Mouse (Mus musculus) ES-E14 (cell line): ENCODE measurements at regions not wholly inside any gene's neighbourhood (a gene's known extent, or its start where the extent isn't known, plus 50 kb on each side); places are given as distances from the start of the nearest gene placed in this dataset.

Source experiments
- HCFC1 ChIP-seq: IDR thresholded peaks from 2 replicates; pipeline ENCODE4 v1.6.1; 2012; ENCODE audit warnings: low read length, inconsistent platforms, borderline replicate concordance; ENCODE audit not compliant: insufficient read depth
- MAFK ChIP-seq: IDR thresholded peaks from 2 replicates; pipeline ENCODE4 v1.6.1; 2014; ENCODE audit warnings: mild to moderate bottlenecking, low read depth, low read length, inconsistent platforms; ENCODE audit not compliant: insufficient read depth
- ZNF384 ChIP-seq: IDR thresholded peaks from 2 replicates; pipeline ENCODE4 v1.6.1; 2012; ENCODE audit warnings: low read depth, low read length, inconsistent platforms

DNA sequence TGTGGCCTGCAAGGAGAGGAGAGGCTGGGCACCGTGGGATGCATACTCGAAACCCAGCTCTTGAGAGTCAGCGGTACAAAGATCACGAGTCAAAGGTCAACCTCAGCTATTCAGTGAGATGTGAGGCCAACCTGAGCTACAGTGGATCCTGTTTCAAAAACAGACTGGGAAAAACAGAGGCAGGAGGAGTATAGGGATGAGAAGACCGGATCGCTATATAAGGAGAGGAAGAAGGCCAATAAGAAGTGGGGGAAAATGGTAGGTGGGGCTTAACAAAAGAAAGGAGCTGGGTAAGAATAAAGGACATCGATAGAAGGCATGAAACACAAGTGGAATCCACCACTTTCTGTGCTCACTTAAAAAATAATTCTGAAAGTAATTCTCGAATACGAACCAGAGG is 70.2 kb downstream of the Gm21962 start:
- TF ChIP-seq ZNF384: no peak
- no peak for TF ChIP-seq MAFK
- no peak for TF ChIP-seq HCFC1
